Mouse (Mus musculus) ES-E14 (cell line): ENCODE data around the gene Lypd4. TPM values are rescaled to one million over a fixed set of nuclear protein-coding genes. Genes with fewer than 3 reads are reported as not detected.

Experiments
- DNase-seq: peaks from one replicate; pipeline ENCODE4 v3.0.0-alpha.2; 2013; ENCODE audit warnings: low read depth, low spot score
- H3K27ac ChIP-seq: 2 replicates; pipeline ENCODE4 v1.5.1; 2012; ENCODE audit warnings: low read depth, mild to moderate bottlenecking, low read length, moderate library complexity, mixed read lengths; ENCODE audit not compliant: poor library complexity, insufficient read depth, severe bottlenecking
- H3K36me3 ChIP-seq: 2 replicates; pipeline ENCODE4 v1.6.1; 2012; ENCODE audit warnings: mild to moderate bottlenecking, low read length, moderate library complexity, mixed read lengths; ENCODE audit not compliant: control insufficient read depth, poor library complexity, insufficient read depth, severe bottlenecking
- H3K4me1 ChIP-seq, 2 experiments: fragments of 150-350 bp in 1 of 2; sonication (generic) in 1 of 2; 2 replicates each; pipeline ENCODE4 v1.6.1; 2012; ENCODE audit warnings: low read length in 2 of 2, mild to moderate bottlenecking in 1 of 2, mixed read lengths in 1 of 2; ENCODE audit not compliant: control insufficient read depth in 2 of 2, insufficient read depth in 2 of 2, poor library complexity in 1 of 2
- H3K4me3 ChIP-seq, 2 experiments: fragments of 150-350 bp in 1 of 2; sonication (generic) in 1 of 2; 2 replicates each; pipeline ENCODE4 v1.5.1; 2012; ENCODE audit warnings: low read length in 2 of 2, low read depth in 1 of 2, mild to moderate bottlenecking in 1 of 2, mixed read lengths in 1 of 2; ENCODE audit not compliant: insufficient read depth in 1 of 2, poor library complexity in 1 of 2, severe bottlenecking in 1 of 2
- H3K9ac ChIP-seq: 2 replicates; pipeline ENCODE4 v1.6.1; 2012; ENCODE audit warnings: low read depth, mild to moderate bottlenecking, low read length, mixed read lengths; ENCODE audit not compliant: poor library complexity, insufficient read depth, severe bottlenecking
- H3K9me3 ChIP-seq: fragments of 150-350 bp; sonication (generic); 2 replicates; pipeline ENCODE4 v1.6.1; 2012; ENCODE audit warnings: low read depth, mild to moderate bottlenecking, low read length; ENCODE audit not compliant: control insufficient read depth, insufficient read depth
- CHD2 ChIP-seq: IDR thresholded peaks from 2 replicates; pipeline ENCODE4 v1.6.1; 2014; ENCODE audit warnings: mild to moderate bottlenecking, low read depth, low read length, inconsistent platforms
- HCFC1 ChIP-seq: IDR thresholded peaks from 2 replicates; pipeline ENCODE4 v1.6.1; 2012; ENCODE audit warnings: low read length, inconsistent platforms, borderline replicate concordance; ENCODE audit not compliant: insufficient read depth
- MAFK ChIP-seq: IDR thresholded peaks from 2 replicates; pipeline ENCODE4 v1.6.1; 2014; ENCODE audit warnings: mild to moderate bottlenecking, low read depth, low read length, inconsistent platforms; ENCODE audit not compliant: insufficient read depth
- ZC3H11A ChIP-seq: IDR thresholded peaks from 2 replicates; pipeline ENCODE4 v1.6.1; 2012; ENCODE audit warnings: low read depth, mild to moderate bottlenecking, inconsistent platforms, low read length, borderline replicate concordance
- ZNF384 ChIP-seq: IDR thresholded peaks from 2 replicates; pipeline ENCODE4 v1.6.1; 2012; ENCODE audit warnings: low read depth, low read length, inconsistent platforms
- in situ Hi-C, 2 experiments: fragments of 600-800 bp; cut with MboI; formaldehyde crosslinking; loops; one replicate each; pipeline ENCODE4 v1.15.1; 2025; ENCODE audit warnings: low sequenced_read_pairs in 2 of 2, inconsistent platforms in 1 of 2; ENCODE audit not compliant: unreplicated experiment in 2 of 2
- total RNA-seq: library from RNA; depleted of rRNA; stranded (reverse); fragments of 300-350 nt; gene quantifications from 2 replicates; pipeline ENCODE4 v1.2.3, GENCODE M21; 2012

Gene Lypd4
- total RNA-seq, 1 experiment = 0.18 TPM

GRCm38 (mm10) chr7:24879620-24880019 lies 9.9 kb upstream of the Lypd4 start:
- H3K36me3 ChIP-seq = no peaks in the 10 kb centered on the region
- no peaks in the 10 kb centered on the region for H3K9me3 ChIP-seq
- DNase-seq = peak; percentile 78
- TF ChIP-seq ZNF384 = no peak
- peak; percentile 65 for TF ChIP-seq CHD2
- no peak for TF ChIP-seq MAFK
- 0 out of 2 replicates have a peak, but pooled peaks have one; percentile 47 for TF ChIP-seq HCFC1
- no peak for TF ChIP-seq ZC3H11A
- peaks cover 7 to 32% of the 10 kb centered on the region in 2 experiments for H3K4me1 ChIP-seq
- H3K4me3 ChIP-seq = no peak overlapping the region
- peak overlapping the region; percentile 59 for H3K27ac ChIP-seq
- in situ Hi-C loops = no loop called here
- no peak overlapping the region for H3K9ac ChIP-seq

GRCm38 (mm10) chr7:24877588-24877987 lies 7.8 kb upstream of the Lypd4 start:
- Histone ChIP-seq H3K27ac (no peak overlapping the region), H3K4me1 (peaks cover 7 to 31% of the 10 kb centered on the region in 2 experiments), H3K9me3 (no peaks in the 10 kb centered on the region), H3K4me3 (no peak overlapping the region), H3K9ac (no peak overlapping the region), H3K36me3 (no peaks in the 10 kb centered on the region)
- in situ Hi-C loops = no loop called here
- DNase-seq = no peak
- TF ChIP-seq MAFK (no peak), HCFC1 (no peak), CHD2 (no peak), ZNF384 (no peak), ZC3H11A (no peak)

- H3K36me3 ChIP-seq = no peaks in the 10 kb centered on the region
- in situ Hi-C loops = no loop called here
- H3K27ac ChIP-seq = no peak overlapping the region
- TF ChIP-seq CHD2 (no peak), ZNF384 (no peak), HCFC1 (no peak), MAFK (no peak), ZC3H11A (no peak)
- H3K4me3 ChIP-seq = no peak overlapping the region
- H3K4me1 ChIP-seq = peaks cover 0 to 3% of the 10 kb centered on the region in 2 experiments; a peak in 1 of 4 replicates
- H3K9ac ChIP-seq = no peak overlapping the region
- no peak for DNase-seq
- H3K9me3 ChIP-seq = no peaks in the 10 kb centered on the region
These were observed 661 bp downstream of the Lypd4 start for GRCm38 (mm10) chr7:24869080-24869479.

GRCm38 (mm10) chr7:24864156-24864555 lies 5.6 kb downstream of the Lypd4 start:
- no peaks in the 10 kb centered on the region for H3K4me1 ChIP-seq
- TF ChIP-seq MAFK = no peak
- TF ChIP-seq ZC3H11A = no peak
- no peak for TF ChIP-seq HCFC1
- no peak for TF ChIP-seq CHD2
- TF ChIP-seq ZNF384 = no peak
- no peaks in the 10 kb centered on the region for H3K36me3 ChIP-seq
- no peak overlapping the region for H3K27ac ChIP-seq
- no peak for DNase-seq
- no peak overlapping the region for H3K9ac ChIP-seq
- H3K4me3 ChIP-seq = no peak overlapping the region
- in situ Hi-C loops = no loop called here
- H3K9me3 ChIP-seq = no peaks in the 10 kb centered on the region

GRCm38 (mm10) chr7:24862853-24863252 lies 6.9 kb downstream of the Lypd4 start:
- Histone ChIP-seq H3K4me3 (no peak overlapping the region), H3K36me3 (no peaks in the 10 kb centered on the region), H3K9me3 (no peaks in the 10 kb centered on the region), H3K9ac (no peak overlapping the region), H3K4me1 (no peaks in the 10 kb centered on the region), H3K27ac (no peak overlapping the region)
- in situ Hi-C loops = no loop called here
- TF ChIP-seq CHD2 = no peak
- TF ChIP-seq MAFK = no peak
- TF ChIP-seq HCFC1 = no peak
- no peak for TF ChIP-seq ZC3H11A
- no peak for TF ChIP-seq ZNF384
- DNase-seq = no peak
